Mouse (Mus musculus): Measurements from ENCODE around the gene Aff1. TPM values are rescaled to one million over a fixed set of nuclear protein-coding genes. Genes with fewer than 3 reads are reported as not detected.

Gene Aff1
- polyA plus RNA-seq, 1 experiment from 2014 or later, result 2.7 TPM

DNA sequence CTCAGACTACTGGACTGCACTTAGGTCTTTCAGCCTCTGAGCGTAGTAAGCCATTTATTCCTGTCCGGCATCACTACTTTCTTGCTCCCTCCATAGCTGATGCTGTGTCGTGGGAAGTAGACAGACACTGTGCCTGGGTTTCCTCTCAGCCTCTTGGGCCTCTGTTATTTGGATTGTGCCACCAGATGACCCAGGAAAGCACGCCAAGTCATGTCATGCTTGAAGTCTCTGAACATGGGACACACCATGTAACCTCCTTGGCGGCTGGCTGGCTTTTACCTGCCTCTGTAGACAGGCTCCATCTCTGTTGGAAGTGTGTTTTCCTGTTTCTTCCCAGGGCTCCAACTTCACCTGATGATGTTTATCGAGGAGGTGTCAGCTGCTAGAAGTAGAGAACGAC lies 99.6 kb downstream of the Aff1 start:
- WGBS, result 92% methylated on average over 7 of the region's 7 CpGs
- no peaks in the 10 kb centered on the region for H3K9me3 ChIP-seq (ENCODE audit: control insufficient read depth, low read length)
- no peaks in the 10 kb centered on the region for H3K27me3 ChIP-seq (ENCODE audit: control insufficient read depth, insufficient read depth, low read length)
- no peaks in the 10 kb centered on the region for H3K36me3 ChIP-seq (replicated peaks; ENCODE audit: control insufficient read depth, insufficient read depth)
- DNase-seq (ENCODE audit: low spot score) (no peak), ATAC-seq (ENCODE audit: low FRiP score) (no peak)
- no peak overlapping the region for H3K4me2 ChIP-seq (replicated peaks)
- no peak overlapping the region for H3K4me3 ChIP-seq (replicated peaks; ENCODE audit: low read length)
- H3K4me1 ChIP-seq (replicated peaks; ENCODE audit: control insufficient read depth, insufficient read depth, low read length), result no peaks in the 10 kb centered on the region
- no peak overlapping the region for H3K27ac ChIP-seq
- no peak overlapping the region for H3K9ac ChIP-seq

DNA sequence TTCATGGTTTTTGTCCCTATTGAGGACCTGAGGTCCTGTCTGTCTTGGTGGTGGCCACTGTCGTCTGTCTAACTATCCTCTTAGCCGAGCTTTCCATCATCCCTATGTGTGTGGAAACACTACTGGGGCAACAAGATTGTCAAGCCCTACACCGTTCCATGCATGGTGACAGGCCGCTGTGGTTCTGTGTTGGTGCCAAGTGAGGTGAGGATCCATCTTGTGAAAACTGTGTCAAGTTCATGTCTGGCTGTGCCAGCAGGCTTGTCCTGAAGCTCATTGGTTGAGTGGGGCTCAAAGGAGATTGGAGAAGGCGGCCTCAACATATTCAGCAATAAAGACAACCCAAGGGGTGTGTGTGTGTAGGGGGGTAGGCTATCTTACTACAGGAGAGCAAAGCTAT lies 102.9 kb downstream of the Aff1 start:
- H3K4me1 ChIP-seq (replicated peaks; ENCODE audit: control insufficient read depth, insufficient read depth, low read length), result peaks cover 6% of the 10 kb centered on the region; the same call in 1 of the 2 replicates
- H3K36me3 ChIP-seq (replicated peaks; ENCODE audit: control insufficient read depth, insufficient read depth), result no peaks in the 10 kb centered on the region
- DNase-seq (ENCODE audit: low spot score), result no peak
- 96% methylated on average over 5 of the region's 5 CpGs for WGBS
- no peaks in the 10 kb centered on the region for H3K9me3 ChIP-seq (ENCODE audit: control insufficient read depth, low read length)
- H3K27ac ChIP-seq, result no peak overlapping the region
- no peak for ATAC-seq (ENCODE audit: low FRiP score)
- no peak overlapping the region for H3K4me2 ChIP-seq (replicated peaks)
- H3K4me3 ChIP-seq (replicated peaks; ENCODE audit: low read length), result no peak overlapping the region
- H3K9ac ChIP-seq, result no peak overlapping the region
- no peaks in the 10 kb centered on the region for H3K27me3 ChIP-seq (ENCODE audit: control insufficient read depth, insufficient read depth, low read length)

DNA sequence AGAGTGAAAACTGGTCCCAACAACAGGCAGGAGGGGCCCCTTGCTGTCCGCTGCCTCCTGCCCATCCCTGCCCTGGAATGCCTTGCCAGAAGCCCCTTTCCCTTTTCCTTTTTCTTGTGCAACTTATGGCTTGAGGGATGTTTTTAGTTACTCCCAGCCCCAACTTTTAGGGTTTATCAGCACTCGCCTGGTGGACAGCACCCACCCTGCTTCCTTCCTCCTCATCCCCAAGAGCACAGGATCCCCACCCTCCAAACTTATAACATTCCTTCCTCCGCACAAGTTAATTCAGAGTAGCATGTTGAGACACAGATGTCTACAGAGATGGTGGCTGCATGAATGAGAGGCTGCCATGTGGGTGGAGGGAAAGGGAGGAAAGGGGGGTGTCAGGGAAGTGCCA lies 103.9 kb downstream of the Aff1 start:
- Histone ChIP-seq H3K9ac (no peak overlapping the region), H3K4me1 (replicated peaks; ENCODE audit: control insufficient read depth, insufficient read depth, low read length) (peaks cover 6% of the 10 kb centered on the region; the same call in 1 of the 2 replicates), H3K4me3 (replicated peaks; ENCODE audit: low read length) (no peak overlapping the region), H3K27me3 (ENCODE audit: control insufficient read depth, insufficient read depth, low read length) (no peaks in the 10 kb centered on the region), H3K36me3 (replicated peaks; ENCODE audit: control insufficient read depth, insufficient read depth) (no peaks in the 10 kb centered on the region), H3K4me2 (replicated peaks) (no peak overlapping the region), H3K27ac (no peak overlapping the region), H3K9me3 (ENCODE audit: control insufficient read depth, low read length) (no peaks in the 10 kb centered on the region)
- 91% methylated on average over 3 of the region's 3 CpGs for WGBS
- ATAC-seq (ENCODE audit: low FRiP score), result no peak
- no peak for DNase-seq (ENCODE audit: low spot score)

DNA sequence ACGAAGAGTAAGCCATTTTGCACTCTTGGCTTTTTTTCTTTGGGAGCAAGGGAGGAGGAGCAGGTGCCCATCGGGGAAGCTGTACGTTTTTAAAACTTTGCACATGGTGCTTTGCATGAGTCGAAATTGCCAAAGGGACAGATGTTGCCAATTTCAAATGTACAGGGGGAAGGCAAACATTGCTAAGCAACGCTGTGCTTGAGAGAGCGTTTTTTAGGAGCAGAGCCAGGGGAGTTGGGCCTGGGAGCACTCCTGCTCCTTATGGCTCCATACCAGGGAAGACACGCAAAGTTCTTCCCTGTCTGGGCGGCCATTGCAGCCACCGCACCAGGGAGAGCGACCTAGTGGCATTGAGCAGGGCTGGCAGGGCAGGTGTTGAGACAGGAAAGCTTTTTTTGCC lies 105.6 kb downstream of the Aff1 start:
- peaks cover 6% of the 10 kb centered on the region; the same call in 1 of the 2 replicates for H3K4me1 ChIP-seq (replicated peaks; ENCODE audit: control insufficient read depth, insufficient read depth, low read length)
- DNase-seq (ENCODE audit: low spot score), result peak; percentile 58
- 61% methylated on average over 10 of the region's 10 CpGs for WGBS
- ATAC-seq (ENCODE audit: low FRiP score), result no peak; the same call in 1 of the 2 replicates
- no peaks in the 10 kb centered on the region for H3K27me3 ChIP-seq (ENCODE audit: control insufficient read depth, insufficient read depth, low read length)
- H3K9me3 ChIP-seq (ENCODE audit: control insufficient read depth, low read length), result no peaks in the 10 kb centered on the region
- H3K36me3 ChIP-seq (replicated peaks; ENCODE audit: control insufficient read depth, insufficient read depth), result no peaks in the 10 kb centered on the region
- H3K4me2 ChIP-seq (replicated peaks), result no peak overlapping the region
- no peak overlapping the region for H3K9ac ChIP-seq
- peak overlapping the region; percentile 15; the same call in 1 of the 2 replicates for H3K27ac ChIP-seq
- no peak overlapping the region for H3K4me3 ChIP-seq (replicated peaks; ENCODE audit: low read length)

DNA sequence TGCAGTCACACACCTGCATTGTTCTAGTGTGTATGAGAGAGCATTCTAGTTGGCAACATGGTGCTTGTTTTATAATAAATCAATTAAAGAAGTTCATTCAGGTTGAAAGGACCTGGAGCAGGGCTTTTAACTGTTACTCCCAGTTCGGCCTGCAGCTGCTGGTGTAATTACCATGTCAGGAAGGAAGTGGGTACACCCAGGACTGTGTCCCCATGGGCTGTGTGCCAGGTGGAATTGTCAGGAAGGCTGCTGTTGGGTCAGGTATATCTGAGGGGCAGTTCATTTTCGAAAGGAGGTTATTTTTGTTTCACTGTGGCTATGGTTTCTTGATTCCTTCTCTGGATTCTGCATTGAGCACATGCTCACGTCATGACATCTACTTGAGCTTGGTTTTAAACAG lies 107.3 kb downstream of the Aff1 start:
- no peaks in the 10 kb centered on the region for H3K36me3 ChIP-seq (replicated peaks; ENCODE audit: control insufficient read depth, insufficient read depth)
- H3K27me3 ChIP-seq (ENCODE audit: control insufficient read depth, insufficient read depth, low read length), result no peaks in the 10 kb centered on the region
- H3K9me3 ChIP-seq (ENCODE audit: control insufficient read depth, low read length), result no peaks in the 10 kb centered on the region
- 77% methylated on average over 3 of the region's 3 CpGs for WGBS
- no peak overlapping the region for H3K9ac ChIP-seq
- ATAC-seq (ENCODE audit: low FRiP score) (no peak), DNase-seq (ENCODE audit: low spot score) (no peak)
- no peak overlapping the region for H3K4me2 ChIP-seq (replicated peaks)
- peaks cover 16% of the 10 kb centered on the region; the same call in 1 of the 2 replicates for H3K4me1 ChIP-seq (replicated peaks; ENCODE audit: control insufficient read depth, insufficient read depth, low read length)
- no peak overlapping the region for H3K27ac ChIP-seq
- H3K4me3 ChIP-seq (replicated peaks; ENCODE audit: low read length), result no peak overlapping the region

DNA sequence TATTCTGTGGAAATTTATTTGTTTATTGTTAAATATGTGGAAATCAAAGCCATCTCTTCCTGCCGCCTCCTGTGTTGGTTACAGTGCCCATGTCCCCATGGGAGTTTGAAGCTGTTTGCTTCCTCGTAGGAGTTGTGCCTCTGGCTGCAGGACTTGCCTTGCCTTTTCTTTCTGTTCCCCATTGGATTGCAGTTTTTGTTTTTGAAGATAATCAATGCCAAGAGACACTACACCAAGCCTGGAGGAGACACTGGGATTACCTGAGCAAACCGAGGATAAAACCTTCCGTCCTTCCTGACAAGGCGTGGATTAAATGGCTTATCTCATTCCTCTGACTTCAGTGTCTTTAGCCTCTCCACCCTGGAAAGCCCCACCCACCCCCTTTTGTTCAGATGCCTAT lies 107.8 kb downstream of the Aff1 start:
- Histone ChIP-seq H3K36me3 (replicated peaks; ENCODE audit: control insufficient read depth, insufficient read depth) (no peaks in the 10 kb centered on the region), H3K4me2 (replicated peaks) (no peak overlapping the region), H3K9me3 (ENCODE audit: control insufficient read depth, low read length) (no peaks in the 10 kb centered on the region), H3K4me3 (replicated peaks; ENCODE audit: low read length) (no peak overlapping the region), H3K9ac (no peak overlapping the region), H3K27me3 (ENCODE audit: control insufficient read depth, insufficient read depth, low read length) (no peaks in the 10 kb centered on the region), H3K4me1 (replicated peaks; ENCODE audit: control insufficient read depth, insufficient read depth, low read length) (peaks cover 17% of the 10 kb centered on the region; the same call in 1 of the 2 replicates), H3K27ac (no peak overlapping the region)
- no peak for ATAC-seq (ENCODE audit: low FRiP score)
- DNase-seq (ENCODE audit: low spot score), result no peak
- WGBS, result 56% methylated on average over 5 of the region's 5 CpGs

DNA sequence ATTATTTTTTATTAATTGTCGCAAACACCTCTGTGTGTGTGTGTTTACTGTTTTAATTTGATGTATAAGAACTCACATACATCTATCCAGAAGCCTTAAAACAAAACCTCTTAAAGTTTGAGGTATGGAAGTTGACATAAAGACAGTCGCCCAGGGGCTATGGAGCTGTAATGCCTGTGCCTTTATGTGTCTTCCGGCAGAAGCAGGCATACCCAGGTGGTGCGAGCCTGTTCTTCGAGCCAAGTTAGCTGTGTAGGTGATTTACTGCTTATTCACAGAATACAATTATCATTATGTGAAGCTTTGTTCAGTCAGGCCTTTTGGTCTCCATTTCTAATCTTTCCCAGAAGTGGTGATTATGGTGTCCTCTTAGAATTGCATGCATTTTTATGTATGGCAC lies 111.2 kb downstream of the Aff1 start:
- no peaks in the 10 kb centered on the region for H3K9me3 ChIP-seq (ENCODE audit: control insufficient read depth, low read length)
- H3K27ac ChIP-seq, result peak overlapping the region; percentile 34; the same call in 1 of the 2 replicates
- H3K4me2 ChIP-seq (replicated peaks), result no peak overlapping the region
- DNase-seq (ENCODE audit: low spot score) (no peak), ATAC-seq (ENCODE audit: low FRiP score) (no peak)
- H3K36me3 ChIP-seq (replicated peaks; ENCODE audit: control insufficient read depth, insufficient read depth), result no peaks in the 10 kb centered on the region
- 68% methylated on average over 5 of the region's 5 CpGs for WGBS
- no peaks in the 10 kb centered on the region for H3K27me3 ChIP-seq (ENCODE audit: control insufficient read depth, insufficient read depth, low read length)
- no peak overlapping the region for H3K9ac ChIP-seq
- no peak overlapping the region for H3K4me3 ChIP-seq (replicated peaks; ENCODE audit: low read length)
- H3K4me1 ChIP-seq (replicated peaks; ENCODE audit: control insufficient read depth, insufficient read depth, low read length), result 0 out of 2 replicates have a peak, but pooled peaks cover 11% of the 10 kb centered on the region

DNA sequence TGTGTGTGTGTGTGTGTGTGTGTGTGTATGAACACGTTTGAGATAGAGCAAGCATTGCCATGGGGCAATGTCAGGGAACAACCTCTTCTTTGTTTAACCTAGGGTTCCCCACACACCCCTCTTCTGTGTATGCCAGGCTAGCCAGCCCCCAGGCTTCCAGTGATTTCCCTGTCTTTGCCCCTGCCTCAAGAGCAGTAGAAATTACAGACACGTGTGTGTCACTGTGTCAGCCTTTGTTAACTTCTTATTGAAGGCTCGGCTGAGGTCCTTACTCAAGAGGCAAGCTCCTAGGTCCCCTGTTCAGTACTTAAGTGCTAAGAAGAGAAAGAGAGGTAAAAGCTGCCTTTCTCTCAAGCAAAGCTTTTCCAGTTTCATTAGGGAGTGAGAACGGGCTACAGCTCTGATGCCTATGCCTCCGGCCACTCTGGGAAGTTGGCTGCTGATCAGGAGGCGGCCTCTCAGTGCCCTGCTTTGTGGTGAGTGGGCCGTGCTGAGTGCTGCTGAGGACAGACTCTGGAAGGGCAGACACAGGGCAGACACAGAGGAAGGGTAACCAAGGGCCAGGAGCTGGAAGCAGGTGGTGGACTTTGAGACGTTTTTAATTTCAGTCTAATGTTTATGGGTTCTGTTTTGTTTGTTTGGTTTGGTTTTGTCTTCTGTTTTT lies 111.9 kb downstream of the Aff1 start:
- Histone ChIP-seq H3K27ac (peak overlapping the region; percentile 34), H3K36me3 (replicated peaks; ENCODE audit: control insufficient read depth, insufficient read depth) (no peaks in the 10 kb centered on the region), H3K27me3 (ENCODE audit: control insufficient read depth, insufficient read depth, low read length) (no peaks in the 10 kb centered on the region), H3K9me3 (ENCODE audit: control insufficient read depth, low read length) (no peaks in the 10 kb centered on the region), H3K4me2 (replicated peaks) (no peak overlapping the region), H3K4me1 (replicated peaks; ENCODE audit: control insufficient read depth, insufficient read depth, low read length) (0 out of 2 replicates have a peak, but pooled peaks cover 11% of the 10 kb centered on the region), H3K9ac (no peak overlapping the region), H3K4me3 (replicated peaks; ENCODE audit: low read length) (no peak overlapping the region)
- DNase-seq (ENCODE audit: low spot score) (no peak), ATAC-seq (ENCODE audit: low FRiP score) (peak; percentile 66; the same call in 1 of the 2 replicates)
- WGBS, result 18% methylated on average over 8 of the region's 8 CpGs

DNA sequence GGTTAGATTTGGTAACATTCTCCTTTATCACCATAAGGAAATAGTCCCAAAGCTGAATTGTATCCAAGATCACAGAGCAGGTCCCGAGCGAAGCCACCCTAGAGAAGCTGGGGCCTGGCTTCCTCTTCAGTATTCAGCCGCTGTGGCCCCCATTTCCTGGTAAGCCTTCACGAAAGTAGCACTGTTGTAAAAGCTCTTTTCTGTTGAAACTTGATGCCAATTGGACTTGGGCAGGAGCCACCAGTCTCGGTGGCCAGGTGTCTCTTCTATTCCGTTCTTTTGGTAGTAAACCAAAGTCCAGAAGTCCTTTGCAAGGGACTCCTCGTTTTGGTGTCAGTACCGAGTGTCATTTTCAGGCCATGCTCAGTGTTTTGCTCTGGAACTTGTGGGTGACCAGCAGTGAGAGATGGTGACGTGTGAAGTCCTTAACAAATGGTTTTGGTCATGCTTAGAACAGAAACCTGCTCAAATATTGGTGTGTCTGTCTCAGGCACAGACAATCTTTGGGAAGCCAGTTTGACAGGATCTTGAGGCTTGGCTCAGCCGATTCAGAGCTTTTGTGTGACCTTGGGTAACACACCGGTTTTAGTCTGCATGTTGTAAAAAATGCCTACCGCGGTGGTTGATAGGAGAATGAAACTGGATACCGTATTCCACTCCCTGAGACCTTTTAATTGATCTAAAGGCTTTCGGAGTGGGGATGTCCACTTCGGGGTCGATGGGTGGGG lies 114.8 kb downstream of the Aff1 start:
- H3K4me3 ChIP-seq (replicated peaks; ENCODE audit: low read length), result no peak overlapping the region
- H3K9me3 ChIP-seq (ENCODE audit: control insufficient read depth, low read length), result no peaks in the 10 kb centered on the region
- DNase-seq (ENCODE audit: low spot score) (no peak), ATAC-seq (ENCODE audit: low FRiP score) (no peak)
- no peak overlapping the region for H3K27ac ChIP-seq
- no peak overlapping the region for H3K4me2 ChIP-seq (replicated peaks)
- H3K27me3 ChIP-seq (ENCODE audit: control insufficient read depth, insufficient read depth, low read length), result no peaks in the 10 kb centered on the region
- no peaks in the 10 kb centered on the region for H3K36me3 ChIP-seq (replicated peaks; ENCODE audit: control insufficient read depth, insufficient read depth)
- 0 out of 2 replicates have a peak, but pooled peaks cover 11% of the 10 kb centered on the region for H3K4me1 ChIP-seq (replicated peaks; ENCODE audit: control insufficient read depth, insufficient read depth, low read length)
- 85% methylated on average over 17 of the region's 17 CpGs for whole genome bisulfite sequencing
- H3K9ac ChIP-seq, result no peak overlapping the region
